Mouse (Mus musculus): ENCODE measurements around the gene Gm49366. TPM values are rescaled to one million over a fixed set of nuclear protein-coding genes. Genes with fewer than 3 reads are reported as not detected.
"Not testable (repeated sequence)": the region's sequence is repeated elsewhere in the genome, so short reads cannot be mapped to it uniquely, and the experiment has no call there.

Gm49366 gene
- total and polyA plus RNA-seq, 3 experiments: not detected

GRCm38 (mm10) chr12:84034108-84034507 lies 4.6 kb upstream of the Gm49366 start:
- Histone ChIP-seq H3K36me3 (replicated peaks in 1 of 2; ENCODE audit: control insufficient read depth in 1 of 2, insufficient read depth in 1 of 2, low read length in 1 of 2) (no peaks in the 10 kb centered on the region), H3K27ac (ENCODE audit: insufficient read depth, low read depth) (no peak overlapping the region), H3K4me1 (ENCODE audit: control insufficient read depth in 1 of 2, insufficient read depth in 2 of 2) (peaks cover 0 to 6% of the 10 kb centered on the region in 2 experiments; a peak in 1 of 4 replicates), H3K9me3 (replicated peaks; ENCODE audit: low read length) (peaks cover 3% of the 10 kb centered on the region), H3K4me3 (replicated peaks in 1 of 3; ENCODE audit: low read depth in 2 of 3, low read length in 2 of 3, poor library complexity in 1 of 3) (no peak overlapping the region), H3K9ac (ENCODE audit: insufficient read depth, low read depth) (no peak overlapping the region), H3K4me2 (ENCODE audit: insufficient read depth, low read depth, poor library complexity, severe bottlenecking) (no peak overlapping the region), H3K27me3 (replicated peaks) (no peaks in the 10 kb centered on the region), H3K79me2 (replicated peaks; ENCODE audit: control insufficient read depth, extremely low read depth, insufficient read depth, poor library complexity, severe bottlenecking) (no peaks in the 10 kb centered on the region)
- dilution Hi-C loops (cut with MboI; ENCODE audit: extremely low pct_ligation_motif_present, extremely low pct_unique_long_range_greater_than_20kb, low sequenced_read_pairs): no loop called here
- in situ Hi-C loops (cut with MboI; ENCODE audit: low pct_ligation_motif_present, low pct_unique_long_range_greater_than_20kb, low sequenced_read_pairs): no loop called here
- no peak for DNase-seq (ENCODE audit: extremely low read depth)
- TF ChIP-seq MEF2A (IDR thresholded peaks at IDR 0.05; ENCODE audit: borderline replicate concordance, low read depth, low read length): no peak
- no peak for TF ChIP-seq UBTF (IDR thresholded peaks at IDR 0.05; ENCODE audit: low read depth, low read length)
- TF ChIP-seq MAFK (IDR thresholded peaks at IDR 0.05; ENCODE audit: insufficient replicate concordance, low read length): no peak
- TF ChIP-seq JUN (IDR thresholded peaks at IDR 0.05; ENCODE audit: insufficient read depth, low read depth, low read length): no peak
- no peak for TF ChIP-seq CTCF (conservative IDR thresholded peaks at IDR 0.05 in 1 of 2, IDR thresholded peaks at IDR 0.05 in 1 of 2; ENCODE audit: low read depth in 2 of 2, low read length in 2 of 2)
- TF ChIP-seq GABPA (IDR thresholded peaks at IDR 0.05; ENCODE audit: insufficient replicate concordance, low read depth, low read length): no peak
- no peak for TF ChIP-seq MXI1 (IDR thresholded peaks at IDR 0.05; ENCODE audit: low read depth, low read length)
- TF ChIP-seq ZNF384 (IDR thresholded peaks at IDR 0.05; ENCODE audit: low read depth, low read length): no peak
- TF ChIP-seq ZC3H11A (IDR thresholded peaks at IDR 0.05; ENCODE audit: low read depth, low read length): no peak
- no peak for TF ChIP-seq CHD1 (IDR thresholded peaks at IDR 0.05; ENCODE audit: low read depth, low read length)
- no peak for TF ChIP-seq ZMIZ1 (IDR thresholded peaks at IDR 0.05; ENCODE audit: low read depth, low read length)
- TF ChIP-seq MYC (IDR thresholded peaks at IDR 0.05; ENCODE audit: low read depth, low read length): no peak
- TF ChIP-seq IRF4 (IDR thresholded peaks at IDR 0.05; ENCODE audit: low read depth, low read length): no peak
- TF ChIP-seq MAZ (IDR thresholded peaks at IDR 0.05; ENCODE audit: low read depth, low read length): no peak
- no peak for TF ChIP-seq PAX5 (IDR thresholded peaks at IDR 0.05; ENCODE audit: low read length)
- no peak for TF ChIP-seq BHLHE40 (IDR thresholded peaks at IDR 0.05; ENCODE audit: low read depth, low read length)
- TF ChIP-seq EP300 (IDR thresholded peaks at IDR 0.05; ENCODE audit: low read length): no peak
- no peak for TF ChIP-seq POLR2A (IDR thresholded peaks at IDR 0.05; ENCODE audit: low read depth, low read length)

- dilution Hi-C loops (cut with MboI; ENCODE audit: extremely low pct_ligation_motif_present, extremely low pct_unique_long_range_greater_than_20kb, low sequenced_read_pairs); H3K27me3 ChIP-seq (replicated peaks); H3K4me2 ChIP-seq (ENCODE audit: insufficient read depth, low read depth, poor library complexity, severe bottlenecking); H3K27ac ChIP-seq (ENCODE audit: insufficient read depth, low read depth); H3K36me3 ChIP-seq (replicated peaks in 1 of 2; ENCODE audit: control insufficient read depth in 1 of 2, insufficient read depth in 1 of 2, low read length in 1 of 2); H3K4me1 ChIP-seq (ENCODE audit: control insufficient read depth in 1 of 2, insufficient read depth in 2 of 2); in situ Hi-C loops (cut with MboI; ENCODE audit: low pct_ligation_motif_present, low pct_unique_long_range_greater_than_20kb, low sequenced_read_pairs); H3K9me3 ChIP-seq (replicated peaks; ENCODE audit: low read length); H3K9ac ChIP-seq (ENCODE audit: insufficient read depth, low read depth); H3K4me3 ChIP-seq (replicated peaks in 1 of 3; ENCODE audit: low read depth in 2 of 3, low read length in 2 of 3, poor library complexity in 1 of 3); H3K79me2 ChIP-seq (replicated peaks; ENCODE audit: control insufficient read depth, extremely low read depth, insufficient read depth, poor library complexity, severe bottlenecking); DNase-seq (ENCODE audit: extremely low read depth): not testable (repeated sequence)
Measured at GRCm38 (mm10) chr12:84038241-84038640, 494 bp upstream of the Gm49366 start, which contains the start of gene Acot4. Gene Acot4, plus strand, starts transcription at chr12:84038379.

Data from CH12.LX (cell line).